Mouse (Mus musculus): ENCODE measurements around the gene Sprr2i.

DNA sequence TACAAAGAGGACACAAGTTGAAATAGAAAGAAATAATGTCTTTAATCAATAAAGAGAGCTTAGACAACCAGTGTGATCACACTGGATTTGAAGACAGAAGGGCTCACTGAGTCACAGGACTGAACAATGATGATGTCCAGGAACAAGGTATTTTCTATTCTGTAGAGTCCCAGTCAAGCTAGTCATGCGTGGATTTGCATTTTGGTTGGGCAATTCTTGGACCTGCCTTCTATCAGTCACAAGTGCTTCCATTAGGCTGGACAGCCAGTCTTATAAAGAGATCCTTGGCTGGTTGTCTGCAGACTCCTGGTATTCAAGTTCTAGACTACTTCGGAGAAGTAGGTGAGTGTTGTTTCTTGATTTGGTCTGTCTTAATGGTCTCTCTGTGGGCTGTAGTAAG lies at the start of gene Sprr2i:
- no peak for TF ChIP-seq CTCF (conservative IDR thresholded peaks at IDR 0.05 in 1 of 2, IDR thresholded peaks at IDR 0.05 in 1 of 2; ENCODE audit: low read depth in 2 of 2, low read length in 2 of 2)
- TF ChIP-seq MAFK (IDR thresholded peaks at IDR 0.05; ENCODE audit: insufficient replicate concordance, low read length), result no peak
- no peak for TF ChIP-seq UBTF (IDR thresholded peaks at IDR 0.05; ENCODE audit: low read depth, low read length)
- no peak for TF ChIP-seq POLR2A (IDR thresholded peaks at IDR 0.05; ENCODE audit: low read depth, low read length)
- TF ChIP-seq SIN3A (IDR thresholded peaks at IDR 0.05; ENCODE audit: low read length), result no peak
- no peak for TF ChIP-seq RCOR1 (conservative IDR thresholded peaks at IDR 0.05; ENCODE audit: low read depth, low read length)
- TF ChIP-seq BHLHE40 (IDR thresholded peaks at IDR 0.05; ENCODE audit: low read depth, low read length), result no peak
- TF ChIP-seq MXI1 (IDR thresholded peaks at IDR 0.05; ENCODE audit: low read depth, low read length), result no peak
- no peak for TF ChIP-seq ZNF384 (IDR thresholded peaks at IDR 0.05; ENCODE audit: low read depth, low read length)
- TF ChIP-seq JUN (IDR thresholded peaks at IDR 0.05; ENCODE audit: insufficient read depth, low read depth, low read length), result no peak
- no peak for TF ChIP-seq IRF4 (IDR thresholded peaks at IDR 0.05; ENCODE audit: low read depth, low read length)
